Mouse (Mus musculus): ENCODE results near the gene Uchl3. TPM values are rescaled to one million over a fixed set of nuclear protein-coding genes. Genes with fewer than 3 reads are reported as not detected.
A peak's percentile ranks its signal among the peaks of the same experiment; 100 is the strongest.

Uchl3 gene
- polyA plus RNA-seq, 1 experiment from 2014 or later, result 265 TPM

DNA sequence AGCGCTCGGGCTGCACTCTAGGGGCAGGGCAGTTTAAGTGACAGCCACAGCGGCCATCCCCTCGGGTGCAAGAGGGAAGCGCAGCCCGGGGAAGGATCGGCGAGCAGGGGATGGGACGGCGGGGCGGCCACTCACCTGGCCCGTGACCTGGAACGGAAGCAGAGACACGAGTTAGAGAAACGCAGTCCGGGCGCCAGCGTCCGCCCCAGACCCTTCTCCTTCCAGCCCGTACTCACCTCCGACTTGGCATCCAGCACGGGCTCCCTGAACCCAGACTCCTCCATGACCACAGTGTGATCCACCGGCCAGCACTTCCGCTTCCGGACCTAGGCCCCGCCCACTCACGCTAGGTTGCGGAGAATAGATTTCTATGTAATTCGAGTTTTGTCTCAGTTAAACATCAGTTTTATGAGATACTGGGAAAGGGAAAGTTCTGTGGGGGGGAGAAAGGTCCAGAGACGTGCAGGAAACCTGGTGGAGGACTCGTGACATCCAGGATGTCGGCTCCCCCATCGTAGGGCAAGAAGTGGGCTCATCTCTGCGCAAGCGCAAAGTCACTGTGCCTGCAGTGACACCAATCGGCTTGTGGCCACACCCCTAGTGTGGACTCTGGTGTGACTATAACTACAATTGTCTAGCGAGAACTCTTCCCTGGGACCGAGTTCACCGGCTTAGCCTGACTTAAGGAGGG, 13.5 kb upstream of the Uchl3 start, which contains the start of gene Commd6:
Commd6 (minus strand) TSS at position 534 of the 691 bp plus-strand sequence.
- H3K9me3 ChIP-seq, result no peaks in the 10 kb centered on the region
- H3K27ac ChIP-seq, result peak within 1 kb of the TSS; percentile 91
- peak within 1 kb of the TSS; percentile 92 for H3K9ac ChIP-seq
- H3K36me3 ChIP-seq, result peaks cover 5% of the 10 kb centered on the region; the same call in 1 of the 2 replicates
- H3K4me3 ChIP-seq, result peak within 1 kb of the TSS; percentile 85
- ATAC-seq (ENCODE audit: low FRiP score), result peak; percentile 99
- peaks cover 10% of the 10 kb centered on the region for H3K4me1 ChIP-seq (replicated peaks)
- no peaks in the 10 kb centered on the region for H3K27me3 ChIP-seq
- peak within 1 kb of the TSS; percentile 88 for H3K4me2 ChIP-seq
- under 1% methylated on average over 39 of the region's 39 CpGs for WGBS

DNA sequence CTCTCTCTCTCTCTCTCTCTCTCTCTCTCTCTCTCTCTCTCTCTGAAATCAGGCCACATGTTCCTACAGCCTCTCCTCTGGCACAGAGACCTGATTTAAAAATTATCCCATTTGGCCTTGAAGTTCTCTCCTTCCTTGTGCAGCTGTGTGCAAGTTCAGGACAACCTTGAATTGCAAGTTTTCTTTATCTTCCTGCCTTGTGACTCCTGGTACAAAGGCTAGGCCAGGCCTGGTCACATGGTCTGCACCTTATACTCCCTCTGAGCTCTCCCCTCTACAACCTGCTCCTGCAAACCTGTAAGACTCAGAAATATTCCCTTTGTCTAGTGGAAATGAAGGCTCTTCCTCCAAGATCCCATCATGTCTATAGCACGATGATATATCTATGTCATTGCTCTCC, 8.8 kb upstream of the Uchl3 start:
- no peak overlapping the region for H3K9ac ChIP-seq
- no peaks in the 10 kb centered on the region for H3K27me3 ChIP-seq
- no peak overlapping the region for H3K27ac ChIP-seq
- H3K9me3 ChIP-seq, result no peaks in the 10 kb centered on the region
- WGBS, result 97% methylated on average over 1 of the region's 1 CpGs
- ATAC-seq (ENCODE audit: low FRiP score), result no peak
- H3K36me3 ChIP-seq, result no peaks in the 10 kb centered on the region
- no peaks in the 10 kb centered on the region for H3K4me1 ChIP-seq (replicated peaks)
- H3K4me3 ChIP-seq, result no peak overlapping the region
- no peak overlapping the region for H3K4me2 ChIP-seq

DNA sequence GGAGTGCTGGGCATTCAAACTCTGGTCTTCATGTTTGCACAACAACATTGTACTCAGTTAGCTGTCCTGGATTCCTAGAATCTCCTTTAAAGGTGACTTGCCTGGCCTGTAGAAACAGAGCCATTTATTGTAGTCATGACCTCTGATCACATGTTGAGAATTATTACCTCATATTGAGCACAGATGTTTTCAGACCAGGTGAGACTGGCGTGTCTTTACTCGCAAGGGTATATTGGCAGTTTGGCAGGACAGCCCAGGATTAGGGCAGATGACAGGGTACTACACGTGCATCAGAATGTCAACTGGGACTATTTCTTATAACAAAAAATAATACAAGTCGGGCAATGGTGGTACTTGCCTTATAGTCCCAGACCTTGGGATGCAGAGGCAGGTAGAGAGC, 3.2 kb upstream of the Uchl3 start:
- H3K27me3 ChIP-seq, result no peaks in the 10 kb centered on the region
- no peak overlapping the region for H3K4me3 ChIP-seq
- no peaks in the 10 kb centered on the region for H3K36me3 ChIP-seq
- no peak overlapping the region for H3K27ac ChIP-seq
- H3K9me3 ChIP-seq, result no peaks in the 10 kb centered on the region
- peaks cover 7% of the 10 kb centered on the region for H3K4me1 ChIP-seq (replicated peaks)
- no peak overlapping the region for H3K4me2 ChIP-seq
- WGBS, result 85% methylated on average over 4 of the region's 4 CpGs
- ATAC-seq (ENCODE audit: low FRiP score), result no peak
- H3K9ac ChIP-seq, result no peak overlapping the region

DNA sequence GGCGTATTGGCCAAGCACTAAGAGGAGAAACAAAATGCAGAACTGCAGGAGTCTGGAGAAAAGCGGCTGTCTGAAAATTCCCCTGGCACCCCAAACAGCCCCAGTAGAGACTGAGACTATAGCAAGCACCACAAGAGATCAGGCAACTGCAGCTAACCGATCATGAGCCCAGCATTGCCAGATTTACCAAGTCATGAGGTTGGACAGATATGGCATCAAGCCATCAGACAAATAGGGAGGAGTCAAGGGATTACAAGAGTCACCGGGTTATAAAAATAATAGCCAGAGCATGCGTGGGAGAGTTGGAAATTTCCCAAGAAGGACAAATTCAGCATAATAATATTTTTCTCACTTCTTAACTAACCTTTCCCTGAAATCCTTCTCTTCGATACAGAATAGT, 1.2 kb upstream of the Uchl3 start:
- no peak overlapping the region for H3K4me3 ChIP-seq
- H3K36me3 ChIP-seq, result peaks cover 3% of the 10 kb centered on the region; the same call in 1 of the 2 replicates
- no peaks in the 10 kb centered on the region for H3K27me3 ChIP-seq
- H3K9ac ChIP-seq, result no peak overlapping the region
- peaks cover 12% of the 10 kb centered on the region for H3K4me1 ChIP-seq (replicated peaks)
- 94% methylated on average over 6 of the region's 6 CpGs for WGBS
- H3K4me2 ChIP-seq, result no peak overlapping the region
- no peak for ATAC-seq (ENCODE audit: low FRiP score)
- H3K9me3 ChIP-seq, result no peaks in the 10 kb centered on the region
- no peak overlapping the region for H3K27ac ChIP-seq

DNA sequence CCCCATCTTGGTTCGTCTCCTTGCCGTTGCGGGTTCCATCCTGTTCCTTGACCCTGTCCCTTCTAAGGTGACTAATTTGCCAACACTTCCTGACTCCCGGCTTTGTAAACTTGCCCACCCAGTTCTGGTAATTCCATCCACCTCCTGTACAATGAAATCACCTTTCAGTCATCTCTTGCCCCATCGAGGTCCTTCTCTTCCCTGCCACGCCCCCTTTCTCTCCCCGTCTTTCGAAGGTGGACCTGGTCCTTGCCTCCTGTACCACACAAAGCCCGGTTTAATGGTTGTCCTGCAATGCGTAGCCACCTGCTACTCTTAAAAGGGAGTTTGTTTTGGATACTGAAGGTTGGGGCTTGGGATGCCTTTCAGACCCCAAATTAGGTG, 751 bp downstream of the Uchl3 start:
- Histone ChIP-seq H3K27ac (peak overlapping the region; percentile 87; the same call in 1 of the 2 replicates), H3K4me2 (peak overlapping the region; percentile 76), H3K4me3 (peak overlapping the region; percentile 100), H3K9ac (peak overlapping the region; percentile 97), H3K4me1 (replicated peaks) (peaks cover 12% of the 10 kb centered on the region), H3K36me3 (peaks cover 10% of the 10 kb centered on the region), H3K9me3 (no peaks in the 10 kb centered on the region), H3K27me3 (no peaks in the 10 kb centered on the region)
- 2% methylated on average over 10 of the region's 10 CpGs for WGBS
- ATAC-seq (ENCODE audit: low FRiP score), result no peak; the same call in 1 of the 2 replicates

DNA sequence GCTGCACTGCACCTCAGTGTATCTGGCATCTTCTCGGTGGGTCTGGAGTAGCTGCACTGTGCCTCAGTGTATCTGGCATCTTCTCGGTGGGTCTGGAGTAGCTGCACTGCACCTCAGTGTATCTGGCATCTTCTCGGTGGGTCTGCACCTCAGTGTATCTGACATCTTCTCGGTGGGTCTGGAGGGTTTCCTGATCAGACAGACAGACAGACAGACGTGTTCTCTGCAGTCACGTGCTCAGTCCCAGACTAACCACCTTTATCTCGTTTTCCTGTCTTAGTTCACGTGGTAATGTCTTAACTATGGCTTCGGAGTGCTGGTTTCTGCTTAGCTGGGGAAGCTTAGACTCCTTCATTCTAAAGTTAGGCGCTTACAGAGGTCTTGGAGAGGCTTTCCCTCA, 2.5 kb downstream of the Uchl3 start:
- Histone ChIP-seq H3K27me3 (no peaks in the 10 kb centered on the region), H3K4me2 (no peak overlapping the region), H3K27ac (no peak overlapping the region), H3K4me3 (no peak overlapping the region), H3K9me3 (no peaks in the 10 kb centered on the region), H3K36me3 (peaks cover 17% of the 10 kb centered on the region), H3K9ac (no peak overlapping the region), H3K4me1 (replicated peaks) (peaks cover 12% of the 10 kb centered on the region)
- no peak for ATAC-seq (ENCODE audit: low FRiP score)
- 91% methylated on average over 10 of the region's 10 CpGs for WGBS

DNA sequence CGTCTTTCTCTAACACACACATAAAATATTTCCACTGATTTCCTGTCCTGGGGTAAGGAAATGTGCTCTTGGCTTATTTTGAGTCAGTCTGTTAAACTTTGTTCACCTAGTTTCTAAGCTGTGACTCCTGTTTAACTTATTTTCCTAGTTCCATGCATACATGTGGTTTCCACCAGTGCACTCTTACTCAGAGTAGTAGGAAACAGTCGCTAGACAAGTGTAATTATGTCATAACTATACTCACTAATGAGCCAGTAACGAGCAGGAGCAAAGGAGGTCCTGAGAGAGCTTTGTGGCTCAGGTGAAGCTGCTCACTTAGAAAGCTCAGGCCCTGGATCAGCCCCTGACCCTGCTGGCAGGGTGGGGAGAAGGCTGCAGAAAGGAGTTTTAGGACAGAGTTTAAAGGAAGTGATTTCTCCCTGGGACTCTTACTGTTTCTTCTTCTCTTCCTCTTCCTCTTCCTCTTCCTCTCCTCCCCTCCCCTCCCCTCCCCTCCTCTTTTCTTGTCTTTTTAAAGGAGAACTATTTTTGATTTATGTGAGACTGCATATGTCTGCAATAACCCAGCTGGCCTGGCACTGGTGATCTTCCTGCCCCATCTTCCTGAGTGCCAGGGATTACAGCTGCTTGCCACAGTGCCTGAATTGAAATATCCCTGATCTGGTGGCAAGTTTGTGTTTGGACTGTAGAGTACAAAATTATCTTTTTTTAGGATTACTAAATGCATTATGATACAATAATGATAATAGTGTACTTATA, 8.1 kb downstream of the Uchl3 start:
- Histone ChIP-seq H3K4me2 (no peak overlapping the region), H3K9me3 (no peaks in the 10 kb centered on the region), H3K9ac (no peak overlapping the region), H3K27ac (no peak overlapping the region), H3K4me3 (no peak overlapping the region), H3K27me3 (no peaks in the 10 kb centered on the region), H3K4me1 (replicated peaks) (no peaks in the 10 kb centered on the region; the same call in 1 of the 2 replicates), H3K36me3 (peaks cover 25% of the 10 kb centered on the region)
- WGBS, result 82% methylated on average over 3 of the region's 3 CpGs
- ATAC-seq (ENCODE audit: low FRiP score), result no peak

DNA sequence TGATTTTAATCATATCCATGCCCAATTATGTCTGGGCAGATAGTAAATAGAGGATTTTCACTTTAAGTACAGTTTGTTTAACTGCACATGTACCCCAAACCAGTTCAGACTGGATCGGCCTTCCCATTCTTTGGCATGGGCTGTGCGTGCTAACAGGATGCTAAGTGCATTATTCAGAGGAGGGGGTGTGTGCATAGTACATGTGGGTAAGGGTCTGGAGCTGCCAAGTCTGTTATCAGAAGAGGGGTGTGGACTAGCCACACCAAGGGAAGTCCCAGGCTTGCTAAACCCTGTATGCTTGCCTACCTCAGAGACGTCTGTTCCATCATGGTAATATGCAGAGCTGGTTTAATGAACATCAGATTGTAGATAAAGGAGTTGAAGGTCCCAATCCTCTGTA, 10.5 kb downstream of the Uchl3 start:
- Histone ChIP-seq H3K4me1 (replicated peaks) (no peaks in the 10 kb centered on the region), H3K36me3 (peaks cover 31% of the 10 kb centered on the region), H3K27me3 (no peaks in the 10 kb centered on the region), H3K9me3 (no peaks in the 10 kb centered on the region), H3K9ac (no peak overlapping the region), H3K4me2 (no peak overlapping the region), H3K4me3 (no peak overlapping the region), H3K27ac (no peak overlapping the region)
- 93% methylated on average over 3 of the region's 3 CpGs for WGBS
- no peak for ATAC-seq (ENCODE audit: low FRiP score)

DNA sequence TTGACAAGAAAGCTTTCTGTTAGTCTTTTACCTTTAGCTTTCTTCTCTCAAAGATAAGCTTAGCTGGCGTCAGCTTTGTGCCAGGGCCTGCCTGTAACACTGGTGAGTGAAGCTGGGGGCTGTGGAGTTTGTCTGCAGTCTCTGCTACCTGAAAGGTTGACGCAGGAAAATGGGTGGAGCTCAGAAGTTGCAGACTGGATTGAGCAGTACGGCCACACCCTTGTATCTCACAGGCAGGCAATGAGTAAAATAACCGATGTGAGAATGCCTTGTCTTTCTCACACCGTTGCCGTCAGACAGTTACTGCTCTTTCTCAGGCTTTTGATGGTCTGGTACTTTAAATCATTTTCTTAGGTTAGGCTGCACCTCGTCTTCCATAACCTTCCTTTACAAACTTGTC, 12.3 kb downstream of the Uchl3 start:
- 94% methylated on average over 7 of the region's 7 CpGs for WGBS
- no peak for ATAC-seq (ENCODE audit: low FRiP score)
- H3K9me3 ChIP-seq, result no peaks in the 10 kb centered on the region
- no peak overlapping the region for H3K4me3 ChIP-seq
- no peak overlapping the region for H3K9ac ChIP-seq
- H3K4me2 ChIP-seq, result no peak overlapping the region
- H3K27ac ChIP-seq, result no peak overlapping the region
- no peaks in the 10 kb centered on the region for H3K27me3 ChIP-seq
- H3K36me3 ChIP-seq, result peaks cover 44% of the 10 kb centered on the region
- H3K4me1 ChIP-seq (replicated peaks), result no peaks in the 10 kb centered on the region

DNA sequence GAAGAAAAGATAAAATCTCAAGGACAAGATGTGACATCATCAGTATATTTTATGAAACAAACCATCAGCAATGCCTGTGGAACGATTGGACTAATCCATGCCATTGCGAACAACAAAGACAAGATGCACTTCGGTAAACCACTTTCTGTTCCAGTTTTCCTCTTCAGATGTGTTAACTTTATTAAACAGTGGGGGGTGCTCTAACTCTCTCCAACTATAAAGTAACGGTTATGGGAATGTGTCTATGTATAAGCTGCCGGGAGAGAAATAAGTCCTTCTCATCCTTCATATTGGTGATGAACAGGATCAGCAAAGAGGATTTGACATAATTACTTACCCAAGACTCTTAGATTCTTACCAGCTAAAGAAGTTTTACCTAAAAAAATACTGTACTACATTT, 12.8 kb downstream of the Uchl3 start:
- H3K4me1 ChIP-seq (replicated peaks), result no peaks in the 10 kb centered on the region
- H3K4me3 ChIP-seq, result no peak overlapping the region
- H3K4me2 ChIP-seq, result no peak overlapping the region
- no peak for ATAC-seq (ENCODE audit: low FRiP score)
- WGBS, result 86% methylated on average over 5 of the region's 5 CpGs
- no peak overlapping the region for H3K9ac ChIP-seq
- no peaks in the 10 kb centered on the region for H3K27me3 ChIP-seq
- H3K9me3 ChIP-seq, result no peaks in the 10 kb centered on the region
- no peak overlapping the region for H3K27ac ChIP-seq
- peaks cover 41% of the 10 kb centered on the region for H3K36me3 ChIP-seq

DNA sequence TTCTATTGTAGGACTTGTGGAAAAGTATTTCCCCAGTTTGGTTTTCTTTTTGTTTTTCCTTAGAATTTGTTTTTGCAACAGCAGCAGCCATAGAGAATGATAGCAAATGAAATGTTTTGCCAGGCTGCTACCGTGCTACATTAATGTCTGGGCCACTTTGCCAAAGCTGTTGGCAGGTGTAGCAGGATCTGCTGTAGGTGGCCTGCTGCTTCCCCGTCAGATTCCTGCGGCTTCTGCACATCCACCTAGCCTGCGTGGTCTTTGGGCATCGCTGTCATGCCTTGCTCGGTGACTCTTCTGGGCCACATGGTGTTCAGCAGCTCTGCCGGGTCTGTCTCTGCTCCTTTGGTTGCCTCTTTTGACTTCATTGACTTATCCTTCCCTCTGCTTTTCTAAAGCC, 14.9 kb downstream of the Uchl3 start:
- no peak overlapping the region for H3K4me3 ChIP-seq
- H3K36me3 ChIP-seq, result peaks cover 42% of the 10 kb centered on the region
- no peaks in the 10 kb centered on the region for H3K27me3 ChIP-seq
- 94% methylated on average over 7 of the region's 7 CpGs for WGBS
- H3K9ac ChIP-seq, result no peak overlapping the region
- H3K4me2 ChIP-seq, result no peak overlapping the region
- no peaks in the 10 kb centered on the region for H3K9me3 ChIP-seq
- no peaks in the 10 kb centered on the region for H3K4me1 ChIP-seq (replicated peaks)
- no peak overlapping the region for H3K27ac ChIP-seq
- no peak for ATAC-seq (ENCODE audit: low FRiP score)

DNA sequence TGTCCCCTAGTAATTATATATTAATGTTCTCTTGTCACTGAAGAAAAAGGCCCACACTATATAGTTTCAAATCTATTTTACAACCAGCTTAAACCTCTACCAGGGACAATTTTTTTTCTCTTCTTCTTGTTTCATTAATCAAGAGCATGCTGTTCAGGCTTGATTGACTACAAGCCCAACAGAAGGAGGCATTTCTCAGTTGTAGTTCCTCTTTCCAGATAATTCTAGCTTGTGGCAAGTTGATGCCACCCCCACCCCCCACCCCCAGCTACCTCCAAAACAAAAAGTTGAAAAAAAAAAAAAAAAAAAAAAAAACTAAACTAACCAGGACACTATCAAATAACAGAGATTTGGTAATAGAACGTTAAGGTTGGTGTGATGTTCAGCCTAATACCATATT, 18.5 kb downstream of the Uchl3 start:
- Histone ChIP-seq H3K4me1 (replicated peaks) (no peaks in the 10 kb centered on the region), H3K4me3 (no peak overlapping the region), H3K27ac (no peak overlapping the region), H3K9ac (no peak overlapping the region), H3K4me2 (no peak overlapping the region), H3K36me3 (peaks cover 51% of the 10 kb centered on the region), H3K27me3 (no peaks in the 10 kb centered on the region), H3K9me3 (no peaks in the 10 kb centered on the region)
- 96% methylated on average over 1 of the region's 1 CpGs for WGBS
- ATAC-seq (ENCODE audit: low FRiP score), result no peak

DNA sequence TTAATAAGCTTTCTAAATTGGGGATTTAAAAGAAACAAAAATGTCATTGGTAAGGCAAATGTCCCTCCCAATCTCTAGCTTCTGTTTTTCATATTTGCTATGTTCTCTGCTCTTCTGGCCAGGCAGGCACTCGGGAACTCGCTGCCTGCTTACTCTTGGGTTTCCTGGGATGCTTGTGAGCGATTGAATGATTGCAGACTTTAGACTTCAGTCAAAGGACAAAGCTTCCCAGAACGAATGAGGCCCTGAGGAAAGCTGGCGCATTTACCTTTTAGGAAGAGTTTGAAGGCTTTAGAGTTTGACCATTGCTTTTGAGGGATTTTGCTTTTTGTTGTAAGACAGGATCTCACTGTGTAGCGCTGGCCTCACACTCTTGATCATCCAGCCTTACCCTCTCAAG, 33.9 kb downstream of the Uchl3 start:
- Histone ChIP-seq H3K4me2 (no peak overlapping the region), H3K4me1 (replicated peaks) (no peaks in the 10 kb centered on the region), H3K9me3 (no peaks in the 10 kb centered on the region), H3K36me3 (peaks cover 19% of the 10 kb centered on the region), H3K27me3 (no peaks in the 10 kb centered on the region), H3K27ac (no peak overlapping the region), H3K9ac (no peak overlapping the region), H3K4me3 (no peak overlapping the region)
- no peak for ATAC-seq (ENCODE audit: low FRiP score)
- WGBS, result 87% methylated on average over 6 of the region's 6 CpGs
